Mouse (Mus musculus) gastrocnemius, postnatal 4 days (tissue): ENCODE results near the gene Exoc6. TPM values are rescaled to one million over a fixed set of nuclear protein-coding genes. Genes with fewer than 3 reads are reported as not detected.
"Not testable (repeated sequence)": the region's sequence is repeated elsewhere in the genome, so short reads cannot be mapped to it uniquely, and the experiment has no call there.

ENCODE experiments used
- DNase-seq, 2 experiments: peaks; one replicate each; pipeline ENCODE4 v3.0.0; 2021 to 2022; ENCODE audit warnings: low spot score in 2 of 2, mixed read lengths in 2 of 2
- long read RNA-seq, 2 experiments: library from polyadenylated mRNA; stranded (forward); transcript quantifications; one replicate each; pipeline ENCODE4 v2.0.0; 2021
- total RNA-seq, 2 experiments: library from RNA; stranded (reverse); gene quantifications; 2 replicates each; pipeline ENCODE4 v1.2.3; 2021

Exoc6 gene
- 10 to 100 TPM; 40.5 to 48.2 TPM for total RNA-seq
- long read RNA-seq, experiment 1, transcript Exoc6-201 (22 exons, 3,543 nt): major isoform, 37 of 95 reads
- long read RNA-seq, experiment 1, partial matches to known transcripts: 5 of 95 reads
- long read RNA-seq, experiment 1, other reads (novel, unspliced or antisense): 53 of 95 reads
- long read RNA-seq, experiment 2, transcript Exoc6-201 (22 exons, 3,543 nt): major isoform, 55 of 109 reads
- long read RNA-seq, experiment 2, partial matches to known transcripts: 5 of 109 reads
- long read RNA-seq, experiment 2, other reads (novel, unspliced or antisense): 49 of 109 reads

DNA sequence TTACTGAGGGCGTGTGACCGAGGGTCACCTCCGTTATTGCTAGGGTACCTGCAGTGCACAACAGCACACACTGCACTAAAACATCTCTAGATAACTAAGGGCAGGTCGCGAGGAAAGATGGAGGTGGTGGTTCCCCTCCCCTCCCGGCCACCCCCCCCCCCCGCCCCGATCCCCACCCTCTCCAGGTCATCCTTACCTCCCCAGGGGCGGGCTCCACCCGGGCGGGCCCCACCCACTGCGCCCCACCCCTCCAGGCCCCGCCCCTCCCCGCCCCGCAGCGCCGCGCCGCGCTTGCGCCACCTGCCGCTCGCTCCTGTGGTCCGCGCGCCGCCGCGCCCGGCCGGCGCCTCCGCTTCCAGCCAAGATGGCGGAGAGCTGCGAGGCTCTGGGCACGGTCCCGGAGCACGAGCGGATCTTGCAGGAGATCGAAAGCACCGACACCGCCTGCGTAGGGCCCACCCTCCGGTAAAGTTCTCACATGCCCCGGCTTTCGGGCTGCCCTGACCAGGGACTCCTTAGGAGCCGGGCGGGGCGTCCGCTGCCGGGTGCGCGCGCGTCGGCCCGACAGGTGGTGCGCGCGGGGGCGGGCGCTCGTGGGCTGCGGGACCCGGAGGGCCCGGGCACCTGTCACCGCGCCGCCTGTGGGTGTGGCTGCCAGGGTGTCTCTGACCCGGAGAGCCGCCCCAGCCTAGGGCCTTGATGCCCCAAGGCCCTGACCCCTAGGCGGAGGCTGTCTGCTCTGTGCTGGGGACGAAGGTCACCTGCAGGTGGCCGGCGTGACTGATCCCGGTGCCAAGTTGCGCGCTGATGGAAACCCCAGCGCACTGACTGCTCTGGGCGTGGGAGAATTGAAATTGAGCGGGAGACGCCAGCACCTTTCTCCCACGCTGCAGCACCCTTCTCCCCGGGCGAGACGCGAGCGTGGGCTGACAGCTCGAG, at the start of gene Exoc6:
Exoc6 (plus strand) TSS at position 318 of the 939 bp plus-strand sequence.
- peak; percentile 52 to 66 for DNase-seq

DNA sequence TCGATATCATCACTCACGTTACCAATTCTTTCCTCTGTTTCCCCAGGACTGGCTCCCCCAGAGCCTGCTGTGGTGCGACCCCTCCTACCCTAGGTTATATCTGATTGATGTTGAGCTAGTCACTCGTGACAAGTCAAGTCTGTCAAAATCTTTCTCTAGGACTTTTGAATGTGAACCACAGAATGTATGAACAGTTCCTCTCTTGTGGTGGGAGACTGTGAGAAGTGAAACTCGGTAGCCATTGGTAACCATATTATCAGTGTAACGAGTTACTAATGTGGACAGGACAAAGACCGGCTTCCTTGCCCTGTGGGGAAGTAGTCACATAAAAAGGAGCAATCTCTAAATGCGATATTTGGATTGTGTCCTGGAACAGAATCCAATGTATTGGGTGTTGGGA, 47.2 kb upstream of the Exoc6 start:
- DNase-seq: no peak

DNA sequence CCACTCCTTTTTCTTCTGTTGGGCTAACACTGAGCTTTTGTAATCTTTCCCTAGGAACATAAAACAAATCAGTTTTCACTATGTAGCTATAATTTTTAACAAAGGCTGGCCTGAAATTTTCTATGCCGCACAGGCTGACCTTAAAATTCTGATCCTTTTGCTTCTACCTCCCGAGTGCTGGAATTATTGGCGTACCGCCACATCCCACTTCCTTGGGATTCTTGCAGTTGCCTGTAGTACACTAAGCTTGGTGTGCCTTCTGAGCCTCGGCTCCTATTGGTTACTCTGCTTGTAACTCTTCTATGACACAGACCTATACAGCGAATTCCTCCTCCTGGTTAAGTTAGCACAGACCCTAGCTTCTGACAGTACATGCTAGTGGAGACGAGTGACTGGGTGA, 44.2 kb upstream of the Exoc6 start:
- DNase-seq: no peak

DNA sequence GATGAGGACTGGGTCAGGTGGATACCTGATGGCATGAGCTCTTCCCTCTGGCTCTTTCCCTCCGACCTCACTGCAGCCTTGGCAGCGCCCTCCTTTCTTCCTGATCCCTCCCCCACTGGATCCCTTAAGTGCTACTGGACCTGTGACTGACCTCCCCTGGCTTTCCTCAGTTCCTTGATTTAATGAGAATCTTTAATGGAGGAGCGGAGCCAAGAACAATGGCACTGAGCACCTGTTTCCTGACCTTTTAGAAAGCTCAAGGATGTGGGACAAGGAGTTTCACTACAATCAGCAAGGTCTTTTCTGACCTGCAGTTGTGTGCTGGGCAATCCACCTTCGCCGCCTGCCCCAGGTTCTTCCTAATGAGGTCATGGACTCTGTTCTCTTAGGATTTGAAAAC, 43.6 kb upstream of the Exoc6 start:
- no peak for DNase-seq

DNA sequence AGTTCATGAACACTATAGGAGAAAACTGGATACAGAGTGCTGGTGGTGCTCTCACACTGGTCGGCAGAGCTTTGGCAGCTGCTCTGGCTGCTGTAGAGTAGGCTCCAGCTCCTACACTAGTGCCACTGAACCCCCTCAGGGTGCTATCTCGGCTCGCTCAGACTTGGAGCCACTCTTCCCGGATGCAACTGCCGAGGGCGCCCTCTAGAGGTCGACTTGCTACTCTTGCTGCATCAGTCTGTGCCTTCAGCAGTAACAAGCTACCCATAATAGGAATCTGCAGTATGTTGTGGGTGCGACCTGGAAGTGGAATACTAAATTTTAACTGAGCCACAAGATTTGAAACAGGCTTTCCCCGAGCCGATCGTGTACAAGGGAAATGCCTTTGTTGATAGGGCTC, 40.5 kb upstream of the Exoc6 start:
- DNase-seq: peak; percentile 48 to 75

DNA sequence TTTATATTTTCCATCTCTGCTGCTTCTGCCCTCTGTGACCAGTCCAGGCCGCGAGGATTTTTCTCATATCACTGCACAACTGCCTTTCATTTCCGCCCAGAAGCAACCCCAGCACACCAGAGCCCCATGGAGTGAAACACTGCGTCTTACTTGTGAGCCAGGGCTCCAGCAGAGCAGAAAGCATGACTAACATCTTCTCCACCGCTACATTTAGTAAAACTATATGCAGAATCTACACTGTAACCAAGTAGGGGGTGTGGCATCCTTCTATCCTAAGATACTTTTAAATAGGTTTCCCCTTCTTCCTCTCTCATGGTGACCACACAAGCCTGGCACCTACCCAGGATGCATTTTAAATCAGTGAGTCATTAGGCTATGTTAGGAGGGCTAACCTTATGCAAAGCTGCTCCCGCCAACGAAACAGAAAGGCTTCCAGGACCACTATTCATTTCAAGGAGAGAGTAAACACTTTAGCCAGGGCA, 35.4 kb upstream of the Exoc6 start:
- DNase-seq: no peak

DNA sequence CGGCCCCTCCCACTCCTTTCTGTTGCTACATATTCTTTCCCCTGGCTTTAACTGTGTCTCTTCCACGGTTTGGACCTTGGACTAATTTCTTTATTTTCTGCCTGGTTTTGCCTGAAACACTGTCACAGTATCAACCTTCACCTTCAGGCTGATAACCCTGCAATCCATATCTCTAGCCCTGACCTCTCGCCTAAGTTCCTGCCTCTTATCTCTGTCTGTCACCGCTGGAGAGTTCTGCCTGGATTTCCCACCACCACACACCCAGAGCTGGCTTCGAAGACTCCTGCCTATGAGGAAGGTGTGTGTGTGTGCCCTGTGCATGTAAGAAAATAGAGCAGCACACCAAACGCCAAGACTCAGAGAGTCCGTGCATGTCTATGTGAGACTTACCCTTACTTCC, 32.8 kb upstream of the Exoc6 start:
- no peak for DNase-seq

DNA sequence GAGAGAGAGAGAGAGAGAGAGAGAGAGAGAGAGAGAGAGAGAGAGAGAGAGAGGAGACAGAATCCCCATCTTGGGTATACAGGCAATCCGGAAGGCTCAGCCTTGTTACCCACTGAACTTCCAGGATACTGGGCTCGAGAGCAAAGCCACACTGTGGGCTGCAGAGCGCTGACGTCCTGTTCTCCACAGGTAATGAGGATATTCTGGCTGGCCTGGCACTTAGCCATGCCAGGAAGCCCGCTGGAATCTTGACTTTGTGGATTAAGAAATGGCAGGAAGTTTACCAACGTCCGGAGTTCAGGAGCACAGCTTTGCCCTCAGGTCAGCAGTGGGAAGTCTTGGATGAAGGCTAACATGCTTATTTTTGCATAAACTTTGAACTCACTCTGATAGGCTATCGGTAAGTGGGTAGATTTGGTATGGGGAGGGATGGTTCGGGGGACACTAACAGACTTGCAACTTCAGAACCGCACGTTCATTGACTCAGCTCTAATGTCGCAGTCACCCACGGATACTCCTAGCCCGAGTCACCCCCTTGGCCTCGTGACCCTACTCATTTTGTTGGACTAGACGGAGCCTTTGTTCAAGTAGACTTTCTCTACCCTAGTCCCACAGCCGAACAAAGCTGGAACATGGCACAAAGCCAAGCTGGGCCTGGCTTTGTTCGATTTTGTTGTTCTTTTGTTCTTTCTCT, 29.3 kb upstream of the Exoc6 start:
- DNase-seq: no peak

DNA sequence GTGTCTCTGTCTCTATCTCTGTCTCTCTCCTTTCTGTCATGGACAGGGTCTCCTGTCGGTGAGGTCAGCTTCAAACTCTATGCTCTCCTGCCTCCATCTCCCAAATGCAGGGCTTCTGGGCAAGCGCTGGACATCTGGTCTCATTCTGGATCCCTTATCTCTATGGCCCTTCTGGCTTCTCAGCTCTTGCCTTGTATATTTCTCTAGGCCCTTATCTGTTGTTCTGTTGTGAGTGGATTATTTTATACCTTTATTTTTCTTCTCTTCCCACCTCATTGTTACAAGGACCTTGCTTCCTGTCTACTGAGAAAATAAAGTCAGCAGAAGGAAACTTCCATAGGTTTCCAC, 28.8 kb upstream of the Exoc6 start:
- no peak for DNase-seq

DNA sequence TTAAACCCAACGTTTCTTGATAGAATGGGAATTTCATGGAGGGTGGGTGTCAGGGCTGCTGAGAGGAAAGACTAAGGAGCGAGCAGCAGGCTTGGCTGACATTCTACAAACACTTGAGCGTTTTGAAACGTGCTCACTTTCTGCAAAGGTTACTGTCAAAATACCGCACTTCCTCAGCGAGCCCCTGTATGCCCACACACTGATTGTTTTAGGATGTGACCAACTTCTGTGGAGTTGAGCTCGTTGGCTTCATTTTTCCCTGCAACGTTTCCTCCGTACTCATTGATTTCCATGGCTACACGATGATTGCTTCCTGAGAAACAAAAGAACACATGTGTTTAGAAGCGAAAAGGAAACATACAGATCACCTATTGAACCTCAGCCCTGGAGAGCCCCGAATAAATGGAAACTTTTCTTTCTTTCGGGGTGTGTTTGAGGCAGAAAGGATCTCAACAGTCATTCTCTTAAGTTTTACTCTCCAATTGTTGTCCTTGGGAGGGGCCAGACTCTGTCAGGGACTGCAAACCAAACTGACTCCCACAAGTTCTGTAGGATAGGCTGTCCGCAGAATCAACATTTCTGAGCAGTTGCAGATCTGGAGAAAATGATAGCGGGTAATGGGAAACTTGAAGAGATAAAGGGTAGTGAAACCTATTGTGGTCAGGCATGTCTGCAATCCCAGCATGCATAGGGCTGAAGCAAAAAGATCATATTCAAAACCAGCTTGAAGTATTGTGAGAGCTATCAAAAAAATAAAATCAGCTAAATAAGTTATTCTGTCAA, 26.7 kb upstream of the Exoc6 start:
- DNase-seq: no peak

DNA sequence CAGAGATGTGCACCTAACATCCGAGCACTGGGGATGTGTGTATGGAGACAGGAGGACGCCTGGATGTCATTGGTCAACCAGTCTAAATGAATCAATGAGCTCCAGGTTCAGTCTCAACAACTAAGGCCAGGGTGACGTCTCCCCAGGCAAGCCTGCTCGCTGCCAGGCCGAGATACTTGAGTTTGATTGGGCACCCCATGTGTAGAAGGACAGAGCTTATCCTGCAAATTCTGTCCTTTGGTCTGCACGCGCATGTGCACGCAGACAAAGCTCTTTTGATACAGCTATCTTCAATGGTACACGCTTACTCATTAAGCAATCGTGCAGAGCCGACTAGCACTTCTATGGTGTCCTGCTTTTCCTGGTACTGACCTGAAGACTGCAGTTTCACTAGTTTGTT, 24.3 kb upstream of the Exoc6 start:
- DNase-seq: no peak

DNA sequence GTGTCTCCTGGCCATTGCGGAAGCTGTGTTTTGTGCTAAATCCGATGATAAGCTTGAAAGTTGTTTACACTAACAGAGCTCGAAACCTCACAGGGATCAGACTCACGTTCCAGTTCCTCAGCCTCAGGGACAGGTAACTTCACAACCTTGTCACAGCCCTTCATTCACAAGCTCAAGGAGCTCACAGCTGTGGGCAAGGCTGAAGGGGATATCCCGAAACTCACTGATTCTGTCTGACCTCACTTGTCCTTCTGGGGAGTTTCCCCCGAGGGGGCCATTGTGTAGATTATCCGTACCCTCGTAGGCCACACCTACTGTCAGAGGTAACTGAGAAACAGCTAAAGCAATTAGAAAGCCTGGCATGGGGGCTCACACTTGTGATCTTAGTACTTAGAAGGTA, 23.4 kb upstream of the Exoc6 start:
- no peak for DNase-seq

DNA sequence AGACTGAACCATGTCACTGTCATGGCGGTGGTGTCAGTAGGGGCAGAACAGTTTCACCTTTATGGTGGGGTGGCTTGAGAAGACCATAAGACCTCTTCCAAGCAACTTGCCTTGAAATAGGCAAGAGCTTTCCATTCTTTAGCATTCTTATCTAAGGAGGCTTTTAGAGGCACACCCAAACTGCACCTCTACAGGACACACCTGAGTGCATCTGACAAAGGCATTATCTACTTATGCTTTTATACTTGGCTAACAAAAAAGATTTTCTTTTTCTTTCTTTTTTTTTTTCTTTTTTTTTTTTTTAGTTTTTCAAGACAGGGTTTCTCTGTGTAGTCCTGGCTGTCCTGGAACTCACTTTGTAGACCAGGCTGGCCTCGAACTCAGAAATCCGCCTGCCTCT, 22.5 kb upstream of the Exoc6 start:
- DNase-seq: not testable (repeated sequence)

DNA sequence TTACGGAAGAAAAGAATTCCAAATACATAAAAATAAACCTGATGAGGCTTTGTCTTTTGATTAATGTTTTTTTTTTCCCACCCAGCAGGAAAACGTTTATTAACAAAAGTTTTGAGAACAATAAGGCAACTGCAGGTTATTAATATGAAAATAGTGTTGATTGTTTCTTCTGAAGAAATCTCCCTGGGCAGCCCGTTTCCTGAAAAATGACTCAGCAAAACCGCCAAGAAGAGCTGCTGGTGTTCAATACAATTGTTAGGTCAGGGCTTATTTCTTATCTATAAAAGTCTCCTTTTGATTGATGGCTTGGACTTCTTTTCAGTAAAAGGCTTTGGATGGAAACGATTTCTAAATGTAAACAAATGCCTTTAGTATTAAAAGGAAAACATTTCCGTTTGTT, 21.6 kb upstream of the Exoc6 start:
- no peak for DNase-seq

DNA sequence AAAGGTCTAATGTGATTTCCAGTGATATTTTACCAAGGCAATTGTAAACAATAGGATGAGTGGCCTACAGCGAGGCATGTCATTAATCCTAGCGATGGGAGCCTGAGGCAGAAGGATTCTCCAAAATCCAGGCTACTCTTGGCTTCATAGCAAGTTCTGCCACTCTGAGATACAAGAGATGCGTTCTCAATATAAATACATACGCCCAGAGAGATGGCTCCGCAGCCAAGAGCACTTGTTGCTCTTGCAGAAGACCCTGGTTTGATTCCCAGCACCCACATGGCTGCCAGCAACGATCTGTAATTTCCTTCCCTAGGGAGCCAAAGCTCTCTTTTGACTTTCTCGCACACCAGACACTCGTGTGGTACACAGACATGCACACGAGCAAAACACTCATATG, 20.9 kb upstream of the Exoc6 start:
- no peak for DNase-seq

DNA sequence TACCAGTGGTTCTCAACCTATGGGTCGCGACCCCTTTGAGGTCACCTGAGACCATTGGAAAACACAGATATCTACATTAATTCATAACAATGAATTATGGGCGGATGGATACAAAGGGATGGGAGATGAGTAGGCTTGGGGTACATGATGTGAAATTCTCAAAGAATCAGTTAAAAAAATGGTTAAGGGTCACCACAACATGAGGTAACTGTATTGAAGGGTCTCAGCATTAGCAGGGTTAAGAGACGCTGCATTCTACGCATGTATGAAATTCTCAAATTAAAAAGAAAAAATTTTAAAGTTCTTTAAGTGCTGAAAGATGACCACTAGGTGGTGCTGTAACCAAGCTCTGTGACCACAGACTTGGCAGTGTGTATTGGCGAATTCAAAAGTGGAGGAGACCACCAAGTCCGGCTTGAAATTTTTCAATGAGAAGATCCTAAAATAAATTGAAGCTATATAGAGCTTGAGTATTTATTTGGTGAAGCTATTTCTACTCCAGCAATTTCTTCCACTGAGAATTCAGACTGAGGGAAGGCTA, 20.2 kb upstream of the Exoc6 start:
- DNase-seq: no peak

DNA sequence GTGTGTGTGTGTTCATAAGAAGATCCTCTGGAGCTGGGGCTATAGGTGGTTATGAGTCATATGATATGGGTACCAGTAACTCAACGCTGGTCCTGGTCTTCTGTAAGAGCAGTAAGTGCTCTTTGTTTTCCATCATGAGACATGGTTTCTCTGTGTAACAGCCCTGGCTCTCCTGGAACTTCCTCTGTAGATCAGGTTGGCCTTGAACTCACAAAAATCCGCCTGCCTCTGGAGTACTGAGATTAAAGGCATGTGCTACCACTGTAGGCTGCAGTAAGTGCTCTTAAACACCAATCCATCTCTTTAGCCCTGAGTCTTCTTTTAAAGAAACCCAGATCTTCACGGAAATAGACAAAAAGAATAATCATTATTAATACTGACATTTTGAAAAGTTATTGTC, 19.6 kb upstream of the Exoc6 start:
- DNase-seq: no peak

DNA sequence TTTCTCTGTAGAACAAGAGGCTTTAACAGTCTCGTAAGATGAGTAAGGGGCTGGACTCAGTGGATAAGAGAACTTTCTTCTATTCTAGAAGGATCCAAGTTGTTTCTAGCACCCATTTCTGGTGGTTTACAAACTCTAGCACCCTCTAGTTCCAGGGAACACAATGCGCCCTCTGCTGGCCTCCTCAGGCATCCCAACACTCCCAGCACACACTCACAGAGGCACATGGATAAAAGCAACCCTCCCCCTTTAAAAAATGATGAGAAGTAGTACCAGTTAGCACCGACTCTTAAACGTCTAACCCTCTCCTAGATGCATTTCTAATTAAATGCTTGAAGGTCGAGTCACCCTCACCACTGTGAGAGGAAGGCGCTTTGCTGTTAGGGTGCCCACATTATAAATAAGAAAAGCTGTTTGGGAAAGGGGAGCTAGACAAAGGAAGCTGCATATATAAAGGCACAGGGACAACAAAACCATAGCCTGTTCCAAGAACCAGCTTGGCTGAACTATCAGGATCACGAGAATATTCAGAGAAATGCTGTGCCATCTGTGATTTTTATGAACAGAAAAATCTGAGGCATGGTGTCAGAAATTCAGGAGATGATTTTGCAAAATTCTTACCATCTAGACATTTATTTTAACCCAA, 18.9 kb upstream of the Exoc6 start:
- no peak for DNase-seq

DNA sequence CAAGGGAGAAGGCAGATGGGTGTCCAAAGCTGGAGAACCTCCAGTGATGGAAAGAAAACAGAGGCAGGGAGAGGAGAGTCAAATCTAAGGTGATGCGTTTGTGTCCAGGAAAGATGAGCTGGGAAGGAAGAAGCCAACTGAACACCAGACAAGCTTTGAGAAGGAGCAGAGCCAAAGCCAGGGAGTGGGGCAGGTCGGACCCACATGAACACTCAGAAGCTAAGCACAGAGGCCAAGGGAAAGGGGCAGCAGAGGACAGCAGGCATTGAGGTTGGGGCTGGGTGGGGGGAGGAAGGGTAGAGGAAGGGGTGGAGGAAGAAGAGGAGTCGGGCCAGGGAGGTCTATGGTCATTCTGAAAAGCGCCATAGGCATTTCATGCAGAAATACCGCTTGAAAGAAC, 17.0 kb upstream of the Exoc6 start:
- no peak for DNase-seq

DNA sequence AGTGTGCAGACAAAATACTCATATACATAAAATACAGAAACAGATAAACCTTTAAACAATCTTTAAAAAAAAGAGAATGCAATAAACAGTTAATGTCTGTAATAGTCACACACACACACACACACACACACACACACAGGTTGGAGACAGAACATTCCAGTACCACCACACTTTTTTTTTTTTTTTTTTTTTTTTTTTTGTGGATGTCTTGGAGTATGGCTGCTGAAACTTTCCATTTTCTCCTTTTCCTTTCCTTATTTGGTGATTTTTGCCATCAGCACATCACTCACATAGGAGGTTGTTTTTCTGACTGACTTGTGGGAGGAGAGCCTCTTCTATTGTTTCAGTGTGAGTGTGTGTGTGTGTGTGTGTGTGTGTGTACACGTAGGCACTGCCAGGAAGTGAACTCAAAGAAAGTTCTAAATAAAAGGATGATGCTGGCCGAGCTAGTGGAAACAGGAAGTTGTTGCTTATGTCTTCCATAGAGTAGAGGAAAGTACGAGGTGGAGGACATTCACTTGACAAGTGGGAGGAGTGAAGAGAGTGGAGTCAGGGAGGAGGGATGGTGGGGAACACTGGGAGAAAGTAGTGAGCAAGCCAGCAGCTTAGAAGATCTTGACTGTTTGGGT, 15.4 kb upstream of the Exoc6 start:
- no peak for DNase-seq
